Mouse (Mus musculus) ES-E14 (cell line): ENCODE measurements around the gene Ldah.

Experiments
- MAFK ChIP-seq: IDR thresholded peaks from 2 replicates; pipeline ENCODE4 v1.6.1; 2014; ENCODE audit warnings: mild to moderate bottlenecking, low read depth, low read length, inconsistent platforms; ENCODE audit not compliant: insufficient read depth
- ZNF384 ChIP-seq: IDR thresholded peaks from 2 replicates; pipeline ENCODE4 v1.6.1; 2012; ENCODE audit warnings: low read depth, low read length, inconsistent platforms

- no peak for TF ChIP-seq MAFK
- TF ChIP-seq ZNF384 = no peak
Observed at GRCm38 (mm10) chr12:8332174-8332542, 124.3 kb downstream of the Ldah start.
